Mouse (Mus musculus): ENCODE results near the gene Gbe1. TPM values are rescaled to one million over a fixed set of nuclear protein-coding genes. Genes with fewer than 3 reads are reported as not detected.

The Gbe1 gene
- polyA plus RNA-seq, 1 experiment, result 5.9 TPM

- Histone ChIP-seq H3K36me3 (ENCODE audit: control insufficient read depth, insufficient read depth) (no peaks in the 10 kb centered on the region), H3K4me2 (ENCODE audit: low read depth) (no peak overlapping the region), H3K4me3 (no peak overlapping the region), H3K79me2 (ENCODE audit: control insufficient read depth, insufficient read depth) (no peaks in the 10 kb centered on the region), H3K27me3 (ENCODE audit: control insufficient read depth, insufficient read depth, insufficient read length) (no peaks in the 10 kb centered on the region), H3ac (ENCODE audit: control insufficient read depth, insufficient read length) (no peak overlapping the region)
- TF ChIP-seq MYOG (IDR thresholded peaks at IDR 0.05; ENCODE audit: control insufficient read depth in 1 of 3, insufficient read depth in 1 of 3, insufficient read length in 2 of 3, low read depth in 2 of 3), result no peak
- TF ChIP-seq MAX (IDR thresholded peaks at IDR 0.05; ENCODE audit: low read depth), result no peak
- TF ChIP-seq POLR2AphosphoS2 (IDR thresholded peaks at IDR 0.05; ENCODE audit: insufficient read length, low read depth), result no peak
- TF ChIP-seq TCF3 (IDR thresholded peaks at IDR 0.05; ENCODE audit: insufficient read length, low read depth), result no peak
- no peak for TF ChIP-seq USF1 (IDR thresholded peaks at IDR 0.05; ENCODE audit: low read depth)
- no peak for TF ChIP-seq POLR2A (IDR thresholded peaks at IDR 0.05; ENCODE audit: insufficient read length, low read depth)
- no peak for TF ChIP-seq CEBPB (IDR thresholded peaks at IDR 0.05; ENCODE audit: insufficient read depth, poor library complexity, severe bottlenecking)
- no peak for TF ChIP-seq REST (IDR thresholded peaks at IDR 0.05; ENCODE audit: insufficient read depth, insufficient read length)
- no peak for TF ChIP-seq E2F4 (IDR thresholded peaks at IDR 0.05; ENCODE audit: insufficient read depth)
- no peak for TF ChIP-seq MYOD1 (IDR thresholded peaks at IDR 0.05; ENCODE audit: control insufficient read depth in 1 of 3, insufficient read length in 2 of 3, low read depth in 2 of 3)
- TF ChIP-seq TCF12 (IDR thresholded peaks at IDR 0.05; ENCODE audit: insufficient read depth, poor library complexity, severe bottlenecking), result no peak
These were observed 166.7 kb downstream of the Gbe1 start for GRCm38 (mm10) chr16:70480494-70480893.

GRCm38 (mm10) chr16:70506457-70506856 is 192.7 kb downstream of the Gbe1 start:
- no peak overlapping the region for H3ac ChIP-seq (ENCODE audit: control insufficient read depth, insufficient read length)
- no peaks in the 10 kb centered on the region for H3K36me3 ChIP-seq (ENCODE audit: control insufficient read depth, insufficient read depth)
- H3K27me3 ChIP-seq (ENCODE audit: control insufficient read depth, insufficient read depth, insufficient read length), result no peaks in the 10 kb centered on the region
- H3K4me3 ChIP-seq, result no peak overlapping the region
- TF ChIP-seq REST (IDR thresholded peaks at IDR 0.05; ENCODE audit: insufficient read depth, insufficient read length) (no peak), TCF12 (IDR thresholded peaks at IDR 0.05; ENCODE audit: insufficient read depth, poor library complexity, severe bottlenecking) (no peak)
- no peaks in the 10 kb centered on the region for H3K79me2 ChIP-seq (ENCODE audit: control insufficient read depth, insufficient read depth)
- H3K4me2 ChIP-seq (ENCODE audit: low read depth), result no peak overlapping the region

- Histone ChIP-seq H3K79me2 (ENCODE audit: control insufficient read depth, insufficient read depth) (no peaks in the 10 kb centered on the region), H3K27me3 (ENCODE audit: control insufficient read depth, insufficient read depth, insufficient read length) (no peaks in the 10 kb centered on the region), H3K4me2 (ENCODE audit: low read depth) (no peak overlapping the region), H3K4me3 (no peak overlapping the region), H3ac (ENCODE audit: control insufficient read depth, insufficient read length) (no peak overlapping the region), H3K36me3 (ENCODE audit: control insufficient read depth, insufficient read depth) (no peaks in the 10 kb centered on the region)
- TF ChIP-seq USF1 (IDR thresholded peaks at IDR 0.05; ENCODE audit: low read depth) (no peak), E2F4 (IDR thresholded peaks at IDR 0.05; ENCODE audit: insufficient read depth) (no peak), MYOG (IDR thresholded peaks at IDR 0.05; ENCODE audit: control insufficient read depth in 1 of 3, insufficient read depth in 1 of 3, insufficient read length in 2 of 3, low read depth in 2 of 3) (no peak), MAX (IDR thresholded peaks at IDR 0.05; ENCODE audit: low read depth) (no peak)
These were observed 197.2 kb downstream of the Gbe1 start for GRCm38 (mm10) chr16:70510938-70511337.

GRCm38 (mm10) chr16:70522861-70523260 is 209.1 kb downstream of the Gbe1 start:
- no peaks in the 10 kb centered on the region for H3K79me2 ChIP-seq (ENCODE audit: control insufficient read depth, insufficient read depth)
- TF ChIP-seq TCF3 (IDR thresholded peaks at IDR 0.05; ENCODE audit: insufficient read length, low read depth) (no peak), CEBPB (IDR thresholded peaks at IDR 0.05; ENCODE audit: insufficient read depth, poor library complexity, severe bottlenecking) (no peak), E2F4 (IDR thresholded peaks at IDR 0.05; ENCODE audit: insufficient read depth) (no peak), MAX (IDR thresholded peaks at IDR 0.05; ENCODE audit: low read depth) (no peak), REST (IDR thresholded peaks at IDR 0.05; ENCODE audit: insufficient read depth, insufficient read length) (no peak), TCF12 (IDR thresholded peaks at IDR 0.05; ENCODE audit: insufficient read depth, poor library complexity, severe bottlenecking) (no peak), SRF (IDR thresholded peaks at IDR 0.05; ENCODE audit: control insufficient read depth, insufficient read length, low read depth) (no peak), USF1 (IDR thresholded peaks at IDR 0.05; ENCODE audit: low read depth) (no peak), POLR2AphosphoS2 (IDR thresholded peaks at IDR 0.05; ENCODE audit: insufficient read length, low read depth) (no peak), POLR2A (IDR thresholded peaks at IDR 0.05; ENCODE audit: insufficient read length, low read depth) (no peak), MYOG (IDR thresholded peaks at IDR 0.05; ENCODE audit: control insufficient read depth in 1 of 3, insufficient read depth in 1 of 3, insufficient read length in 2 of 3, low read depth in 2 of 3) (no peak), MYOD1 (IDR thresholded peaks at IDR 0.05; ENCODE audit: control insufficient read depth in 1 of 3, insufficient read length in 2 of 3, low read depth in 2 of 3) (no peak)
- H3ac ChIP-seq (ENCODE audit: control insufficient read depth, insufficient read length), result no peak overlapping the region
- H3K36me3 ChIP-seq (ENCODE audit: control insufficient read depth, insufficient read depth), result no peaks in the 10 kb centered on the region
- no peak overlapping the region for H3K4me2 ChIP-seq (ENCODE audit: low read depth)
- no peak overlapping the region for H3K4me3 ChIP-seq
- no peaks in the 10 kb centered on the region for H3K27me3 ChIP-seq (ENCODE audit: control insufficient read depth, insufficient read depth, insufficient read length)

GRCm38 (mm10) chr16:70523566-70523965 is 209.8 kb downstream of the Gbe1 start:
- Histone ChIP-seq H3K79me2 (ENCODE audit: control insufficient read depth, insufficient read depth) (no peaks in the 10 kb centered on the region), H3K4me2 (ENCODE audit: low read depth) (no peak overlapping the region), H3ac (ENCODE audit: control insufficient read depth, insufficient read length) (no peak overlapping the region), H3K36me3 (ENCODE audit: control insufficient read depth, insufficient read depth) (no peaks in the 10 kb centered on the region), H3K27me3 (ENCODE audit: control insufficient read depth, insufficient read depth, insufficient read length) (no peaks in the 10 kb centered on the region), H3K4me3 (no peak overlapping the region)
- TF ChIP-seq USF1 (IDR thresholded peaks at IDR 0.05; ENCODE audit: low read depth), result no peak
- TF ChIP-seq MYOG (IDR thresholded peaks at IDR 0.05; ENCODE audit: control insufficient read depth in 1 of 3, insufficient read depth in 1 of 3, insufficient read length in 2 of 3, low read depth in 2 of 3), result no peak
- no peak for TF ChIP-seq TCF3 (IDR thresholded peaks at IDR 0.05; ENCODE audit: insufficient read length, low read depth)
- TF ChIP-seq CEBPB (IDR thresholded peaks at IDR 0.05; ENCODE audit: insufficient read depth, poor library complexity, severe bottlenecking), result no peak
- no peak for TF ChIP-seq E2F4 (IDR thresholded peaks at IDR 0.05; ENCODE audit: insufficient read depth)
- TF ChIP-seq POLR2A (IDR thresholded peaks at IDR 0.05; ENCODE audit: insufficient read length, low read depth), result no peak
- no peak for TF ChIP-seq POLR2AphosphoS2 (IDR thresholded peaks at IDR 0.05; ENCODE audit: insufficient read length, low read depth)
- no peak for TF ChIP-seq REST (IDR thresholded peaks at IDR 0.05; ENCODE audit: insufficient read depth, insufficient read length)
- TF ChIP-seq TCF12 (IDR thresholded peaks at IDR 0.05; ENCODE audit: insufficient read depth, poor library complexity, severe bottlenecking), result no peak
- no peak for TF ChIP-seq SRF (IDR thresholded peaks at IDR 0.05; ENCODE audit: control insufficient read depth, insufficient read length, low read depth)
- no peak for TF ChIP-seq MYOD1 (IDR thresholded peaks at IDR 0.05; ENCODE audit: control insufficient read depth in 1 of 3, insufficient read length in 2 of 3, low read depth in 2 of 3)
- TF ChIP-seq MAX (IDR thresholded peaks at IDR 0.05; ENCODE audit: low read depth), result no peak

Data from myocyte (in vitro differentiated cells).